Mouse (Mus musculus): Measurements from ENCODE around the gene Cilp. TPM values are rescaled to one million over a fixed set of nuclear protein-coding genes. Genes with fewer than 3 reads are reported as not detected.
"Not testable (repeated sequence)": the region's sequence is repeated elsewhere in the genome, so short reads cannot be mapped to it uniquely, and the experiment has no call there.

The Cilp gene
- total RNA-seq (2021), result 10 to 100 TPM; 20.6 to 30.0 TPM
- long read RNA-seq, experiment 1, full-length matches to known transcripts, result 3 of 10 reads
- long read RNA-seq, experiment 1, partial matches to known transcripts, result 7 of 10 reads
- long read RNA-seq, experiment 1, other reads (novel, unspliced or antisense), result 0 of 10 reads
- long read RNA-seq, experiment 2, full-length matches to known transcripts, result 5 of 24 reads
- long read RNA-seq, experiment 2, partial matches to known transcripts, result 19 of 24 reads
- long read RNA-seq, experiment 2, other reads (novel, unspliced or antisense), result 0 of 24 reads

DNA sequence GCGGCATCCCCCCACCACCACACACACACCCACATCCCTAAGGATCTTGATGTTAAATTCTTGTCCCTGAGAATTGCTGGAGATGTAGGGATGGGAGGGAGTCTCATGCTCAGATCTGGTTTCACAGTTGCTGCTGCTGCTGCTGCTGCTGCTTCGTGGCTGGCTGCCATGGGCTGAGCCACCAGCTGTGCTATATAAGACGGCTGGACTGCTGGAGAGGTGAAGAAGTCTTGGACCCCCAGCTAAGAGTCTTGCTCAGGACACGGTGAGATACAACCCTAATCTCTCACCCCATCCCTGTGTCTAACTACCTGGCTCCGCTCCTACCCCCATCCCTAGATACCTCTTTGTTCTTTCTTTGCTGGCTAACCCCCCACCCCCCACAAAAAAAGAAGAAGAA, at the start of gene Cilp:
Gene Cilp (plus strand): TSS at position 222 of the 400 bp plus-strand sequence.
- peak; percentile 27 for DNase-seq (ENCODE audit: low spot score)

DNA sequence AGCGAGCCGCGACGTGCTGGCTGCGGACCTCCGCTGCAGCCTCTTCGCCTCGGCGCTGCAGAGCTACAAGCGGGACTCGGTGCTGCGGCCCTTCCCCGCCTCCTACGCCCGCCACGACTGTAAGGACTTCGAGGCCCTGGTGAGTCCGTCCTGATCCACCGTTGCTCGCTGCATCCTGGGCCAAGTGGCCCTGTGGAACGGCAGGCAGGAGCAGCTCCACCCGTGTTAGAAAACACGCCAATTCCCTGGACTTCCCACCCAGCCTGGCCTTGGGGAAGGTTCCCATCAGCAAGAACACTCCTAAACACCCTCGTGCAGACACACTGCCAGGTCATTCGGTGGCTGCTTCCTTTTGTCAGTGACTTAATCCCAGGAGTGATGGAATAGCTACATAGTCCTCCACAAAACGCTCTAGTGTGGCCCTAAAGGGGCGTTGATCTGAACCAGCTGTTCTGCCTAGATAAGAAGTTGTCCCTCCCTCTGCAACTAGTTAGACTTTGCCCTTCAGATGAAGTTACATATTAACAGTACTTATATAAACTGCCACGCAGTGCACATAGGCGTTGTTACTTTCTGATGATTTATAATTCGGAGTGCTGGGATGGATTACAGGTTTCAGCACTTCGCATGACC, 49.4 kb upstream of the Cilp start:
- DNase-seq (ENCODE audit: low spot score), result no peak

DNA sequence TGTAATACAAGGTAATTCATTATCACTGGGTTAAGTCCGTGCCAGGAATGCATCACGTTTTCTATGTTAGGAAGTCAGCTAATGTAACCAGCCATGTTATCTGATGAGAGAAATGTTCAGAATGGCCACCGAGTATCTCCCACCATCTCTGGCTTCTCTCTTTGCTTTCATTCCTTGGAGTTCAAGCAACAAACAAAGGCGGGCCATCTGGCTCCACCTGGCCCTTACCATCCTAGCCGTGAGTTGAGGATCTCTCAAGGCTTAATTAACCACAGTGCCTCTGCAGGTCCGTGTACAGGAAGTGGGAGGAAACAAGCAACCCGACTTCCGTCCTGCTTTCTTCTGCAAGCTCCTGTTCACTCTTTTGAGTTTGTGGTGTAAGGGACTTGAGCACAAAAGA, 48.0 kb upstream of the Cilp start:
- DNase-seq (ENCODE audit: low spot score), result no peak

DNA sequence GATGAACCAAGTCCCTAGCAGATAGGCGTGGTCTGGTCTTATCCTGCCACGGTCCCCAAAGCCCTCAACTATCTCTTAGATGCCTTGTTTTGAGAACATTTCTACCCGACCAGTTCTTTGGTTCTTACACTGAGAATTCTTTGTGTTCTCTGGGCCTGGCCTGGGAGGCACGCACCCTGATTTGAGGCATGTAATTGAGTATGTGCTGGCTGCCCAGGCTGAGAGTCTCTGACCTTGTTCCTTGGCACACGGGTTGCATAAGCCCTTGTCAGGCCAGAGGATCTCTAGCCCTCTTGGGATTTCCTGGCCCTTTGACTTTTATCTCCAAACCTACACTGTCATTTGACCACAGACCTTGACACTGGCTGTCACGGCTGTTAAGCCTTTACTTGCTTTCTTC, 47.3 kb upstream of the Cilp start:
- DNase-seq (ENCODE audit: low spot score), result peak; percentile 57

DNA sequence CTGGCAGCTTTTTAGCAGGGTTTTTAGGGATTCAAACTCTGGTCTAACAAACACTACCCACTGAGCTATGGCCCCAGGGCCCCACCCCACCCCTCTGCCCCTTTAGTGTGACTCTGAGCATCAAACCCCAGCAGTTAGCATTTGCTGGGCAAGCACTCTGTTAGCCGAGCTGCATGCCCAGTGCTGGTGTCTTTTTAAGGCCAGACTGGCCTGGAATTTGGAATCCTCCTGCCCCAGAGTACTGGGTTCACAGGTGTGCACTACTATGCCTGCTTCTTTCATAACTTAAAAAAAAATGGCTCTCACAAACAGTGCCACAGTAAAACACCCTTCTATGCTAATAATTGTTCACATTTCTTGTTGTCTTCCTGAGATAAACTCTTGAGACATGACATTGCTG, 46.1 kb upstream of the Cilp start:
- DNase-seq (ENCODE audit: low spot score), result no peak

DNA sequence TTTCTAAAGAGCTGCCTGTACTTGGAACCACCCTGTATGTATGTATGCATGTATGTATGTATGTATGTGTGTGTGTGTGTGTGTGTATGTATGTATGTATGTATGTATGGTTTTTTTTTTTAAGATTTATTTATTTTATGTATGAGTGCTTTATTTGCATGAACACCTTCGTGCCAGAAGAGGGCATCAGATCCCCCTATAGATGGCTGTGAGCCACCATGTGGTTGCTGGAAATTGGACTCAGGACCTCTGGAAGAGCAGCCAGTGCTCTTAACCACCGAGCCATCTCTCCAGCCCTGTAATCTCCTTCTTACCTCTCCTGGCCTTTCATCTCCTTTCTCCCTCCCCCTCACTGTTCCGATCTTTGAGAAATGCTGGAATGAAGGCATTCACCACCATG, 44.6 kb upstream of the Cilp start:
- DNase-seq (ENCODE audit: low spot score), result not testable (repeated sequence)

DNA sequence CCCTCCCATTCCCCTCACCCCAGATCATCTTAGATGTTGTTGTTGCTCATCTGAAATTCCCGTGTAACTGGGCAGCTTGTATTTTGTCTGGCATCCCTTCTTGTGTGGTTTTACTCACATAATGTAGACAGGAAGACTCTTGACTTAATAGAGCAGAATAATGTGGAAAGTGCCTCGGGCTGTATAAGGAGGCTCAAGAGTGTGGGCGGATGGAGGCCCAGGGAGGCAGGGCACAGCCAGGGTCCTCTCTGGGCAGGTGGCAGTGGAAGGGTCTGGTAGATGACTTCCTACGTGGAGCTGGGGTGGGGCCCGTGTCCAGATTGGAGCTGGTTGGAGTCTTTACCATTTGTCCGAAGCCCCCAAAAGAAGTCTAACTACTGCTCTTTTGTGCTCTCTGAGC, 41.1 kb upstream of the Cilp start:
- DNase-seq (ENCODE audit: low spot score), result no peak

DNA sequence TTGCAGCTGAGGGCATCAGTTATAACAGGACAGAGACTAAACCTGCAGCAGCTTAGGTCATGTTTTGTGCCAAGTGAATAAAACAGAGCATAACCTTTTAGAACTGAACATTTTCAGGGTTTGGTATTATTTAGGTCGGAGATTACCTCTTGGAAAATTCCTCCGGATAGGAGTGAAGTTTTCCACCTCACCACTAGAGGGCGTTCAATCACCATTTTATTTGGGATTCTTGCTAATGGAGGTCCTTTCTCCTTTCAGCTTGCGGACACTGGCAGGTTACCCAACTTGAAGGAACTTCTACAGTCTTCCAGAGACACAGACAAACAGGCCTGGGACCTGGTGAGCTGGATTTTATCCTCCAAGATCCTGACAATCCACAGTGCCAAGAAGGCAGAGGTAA, 39.2 kb upstream of the Cilp start:
- DNase-seq (ENCODE audit: low spot score), result peak; percentile 58

DNA sequence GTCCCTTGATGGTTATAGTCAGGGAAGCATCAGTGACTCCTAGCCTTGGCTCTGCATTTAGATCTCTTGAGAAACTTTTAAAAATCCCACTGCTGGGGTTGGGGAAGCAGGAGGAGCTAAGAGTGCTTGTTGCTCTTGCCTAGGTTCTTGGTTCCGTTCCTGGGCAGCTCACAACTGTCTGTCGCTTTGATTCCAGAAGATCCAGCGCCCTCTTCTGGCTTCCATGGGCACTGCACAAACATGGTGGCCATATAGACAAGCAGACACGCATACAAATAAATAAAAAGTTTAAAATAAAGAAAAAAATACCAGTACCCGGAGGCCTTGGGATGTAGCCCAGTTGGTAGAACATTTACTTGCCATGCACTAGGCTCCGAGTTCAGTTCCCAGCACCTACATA, 34.7 kb upstream of the Cilp start:
- DNase-seq (ENCODE audit: low spot score), result no peak

DNA sequence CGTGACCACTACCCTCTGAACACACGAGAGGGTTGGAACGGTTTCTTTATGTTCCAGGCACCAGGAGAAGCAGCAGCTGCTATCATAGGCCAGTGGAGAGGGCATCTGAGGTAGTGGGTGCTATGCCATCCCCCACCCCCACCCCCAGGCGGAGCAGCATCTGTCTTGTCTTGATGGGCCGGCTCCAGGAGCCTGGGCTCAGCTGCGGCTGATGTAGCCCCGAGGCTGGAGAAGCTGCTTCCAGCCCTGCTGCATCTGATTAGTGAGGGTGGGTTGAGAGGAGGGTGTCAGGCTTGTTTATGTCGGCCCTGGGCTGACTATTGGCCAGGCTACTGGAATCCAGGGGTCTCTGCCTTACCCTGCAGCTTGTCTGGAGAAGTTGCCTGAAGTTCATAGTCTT, 33.7 kb upstream of the Cilp start:
- no peak for DNase-seq (ENCODE audit: low spot score)

DNA sequence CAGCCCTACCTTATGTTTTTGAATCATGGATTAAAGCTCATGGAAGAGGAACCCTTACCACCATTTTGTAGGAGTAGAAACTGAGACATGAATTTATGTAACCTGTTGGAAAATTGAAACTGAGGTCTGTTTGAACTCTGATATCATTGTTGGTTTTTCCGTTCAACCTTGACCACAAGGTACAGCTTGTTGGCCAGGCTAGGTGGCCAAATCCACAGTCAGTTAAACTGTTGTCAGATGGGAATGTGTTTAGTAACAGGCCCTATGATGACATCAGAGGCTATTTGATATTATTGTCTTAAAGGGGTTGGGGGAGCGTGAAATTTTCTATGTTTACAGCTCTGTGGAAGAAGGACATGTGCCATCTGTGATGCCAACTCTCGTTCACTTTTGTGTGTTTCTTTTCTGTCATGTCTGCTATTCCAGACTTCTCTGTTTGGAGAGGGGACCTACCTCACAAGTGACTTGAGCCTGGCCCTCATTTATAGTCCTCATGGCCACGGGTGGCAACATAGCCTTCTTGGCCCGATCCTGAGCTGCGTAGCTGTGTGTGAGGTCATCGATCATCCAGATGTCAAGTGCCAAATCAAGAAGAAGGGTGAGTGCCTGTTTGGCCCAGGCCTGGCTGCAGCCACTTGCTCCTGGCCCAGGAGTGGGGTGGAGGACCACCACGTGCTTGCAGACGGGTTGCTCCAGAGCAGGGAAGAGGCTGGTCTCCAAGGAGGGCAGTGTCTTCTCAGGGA, 31.6 kb upstream of the Cilp start:
- no peak for DNase-seq (ENCODE audit: low spot score)

DNA sequence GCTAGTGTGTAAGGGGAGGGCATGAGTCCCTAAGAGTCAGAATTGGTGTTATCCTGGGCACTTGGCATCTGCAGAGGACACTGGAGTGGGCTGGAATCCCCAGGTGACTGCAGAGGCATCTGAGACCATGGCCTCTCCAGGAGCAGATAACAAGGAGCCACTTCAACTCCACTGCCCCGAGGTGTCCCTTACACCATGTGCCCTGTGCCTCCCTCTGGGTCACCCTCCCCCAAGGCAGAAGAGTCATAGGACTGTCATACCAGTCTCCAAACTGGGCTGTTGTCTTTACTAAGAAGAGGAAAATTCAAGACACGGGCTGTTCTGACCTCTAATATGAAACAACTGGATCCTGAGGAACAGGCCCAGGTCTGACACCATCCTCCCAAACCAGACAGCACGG, 30.2 kb upstream of the Cilp start:
- DNase-seq (ENCODE audit: low spot score), result no peak

DNA sequence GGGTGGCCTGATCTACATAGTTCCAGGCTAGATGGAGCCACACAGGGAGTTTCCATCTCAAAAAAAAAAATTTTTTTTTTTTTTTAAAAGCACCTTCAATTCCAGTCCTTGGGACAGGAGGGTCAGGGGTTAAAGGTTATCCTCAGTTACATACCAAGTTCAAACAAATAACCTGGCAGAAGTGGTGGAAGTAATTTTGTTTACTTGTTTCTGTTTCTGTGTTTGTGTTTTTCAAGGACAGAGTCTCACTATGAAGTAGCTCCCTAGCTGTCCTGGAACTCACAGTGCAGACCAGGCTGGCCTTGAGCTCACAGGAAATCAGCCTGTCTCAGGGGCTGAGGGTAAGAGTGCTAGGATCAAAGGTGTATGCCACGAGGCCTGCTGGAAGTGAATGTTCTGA, 29.4 kb upstream of the Cilp start:
- DNase-seq (ENCODE audit: low spot score), result no peak

DNA sequence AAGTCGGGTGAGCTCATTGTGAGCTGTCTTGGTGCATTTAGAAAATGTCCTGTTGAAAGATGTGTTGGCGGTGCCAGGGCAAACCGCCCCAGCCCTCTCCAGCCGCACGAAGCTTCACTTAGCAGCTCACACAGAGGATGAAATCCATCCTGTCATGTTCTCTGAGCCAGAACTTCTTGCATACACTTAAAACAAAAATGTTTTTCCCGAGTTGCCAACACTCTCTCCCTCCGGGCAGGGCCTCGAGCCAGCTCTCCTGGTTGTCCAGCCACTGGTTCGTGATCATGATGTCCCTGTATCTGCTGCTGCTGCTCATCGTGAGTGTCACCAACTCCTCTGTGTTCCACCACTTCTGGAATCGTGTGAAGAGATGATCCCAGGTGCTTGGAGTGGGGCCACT, 27.4 kb upstream of the Cilp start:
- DNase-seq (ENCODE audit: low spot score), result no peak

DNA sequence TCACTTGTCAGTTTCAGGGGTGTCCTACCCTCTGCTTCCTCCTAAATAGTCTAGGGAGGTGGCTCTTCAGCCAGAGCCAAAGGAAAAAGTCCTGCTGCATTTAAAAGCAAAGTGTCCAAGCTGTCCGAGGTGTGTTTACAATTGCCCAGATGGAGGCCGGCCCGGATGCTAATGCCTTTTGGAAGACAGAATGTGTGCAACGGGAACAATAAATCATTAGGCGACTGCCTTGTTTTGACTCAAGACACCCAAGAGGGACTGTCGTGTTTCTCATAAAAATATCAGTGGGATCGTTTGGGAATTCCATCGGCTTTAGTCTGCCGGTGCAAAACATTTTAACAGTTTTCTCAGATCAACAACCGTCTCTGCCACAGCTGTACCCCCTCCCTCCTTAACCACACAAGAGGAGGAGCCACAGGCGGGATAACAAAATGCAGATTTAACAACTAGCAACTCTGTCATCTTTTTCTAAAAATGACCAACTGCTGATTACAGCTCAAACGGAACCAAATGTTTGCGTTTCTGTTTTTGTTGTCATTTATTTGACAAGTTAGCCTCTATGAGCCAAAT, 26.7 kb upstream of the Cilp start:
- DNase-seq (ENCODE audit: low spot score), result peak; percentile 41

DNA sequence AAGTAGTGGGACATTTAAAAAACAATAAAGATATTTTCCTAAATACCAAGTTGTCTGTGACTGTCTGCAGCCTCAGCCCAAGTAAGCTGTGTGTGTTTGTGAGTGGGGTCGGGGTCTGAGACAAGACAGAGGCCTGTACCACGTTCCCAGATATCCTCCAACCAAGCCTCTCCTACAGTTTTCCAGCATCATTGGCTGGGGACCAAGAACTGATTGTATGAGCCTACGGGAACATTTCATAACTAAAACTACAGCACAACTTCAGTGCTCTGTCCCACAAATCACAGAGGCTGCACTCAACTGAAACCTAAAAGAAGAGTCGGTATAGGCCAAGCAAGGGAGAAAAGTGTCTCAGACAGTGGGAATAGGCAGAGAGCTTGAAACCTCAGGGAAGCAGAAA, 25.8 kb upstream of the Cilp start:
- DNase-seq (ENCODE audit: low spot score), result no peak

DNA sequence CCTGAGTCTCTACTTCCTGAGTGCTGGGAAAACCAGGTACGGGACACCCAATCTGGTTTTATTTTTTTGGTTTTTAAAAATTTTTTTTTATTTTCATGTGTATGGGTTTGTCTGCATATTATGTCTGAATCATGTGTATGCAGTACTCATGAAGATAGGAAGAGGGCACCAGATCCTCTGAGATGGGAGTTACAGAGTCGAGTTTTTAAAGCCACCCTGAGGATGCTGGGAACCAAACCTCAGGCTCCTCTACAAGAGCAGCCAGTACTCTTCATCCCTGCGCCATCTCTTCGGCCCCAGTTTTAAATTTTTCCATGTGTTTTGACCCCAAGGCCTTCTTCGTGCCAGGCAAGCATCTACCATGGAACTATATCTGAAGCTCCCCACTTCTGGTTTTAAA, 25.2 kb upstream of the Cilp start:
- no peak for DNase-seq (ENCODE audit: low spot score)

DNA sequence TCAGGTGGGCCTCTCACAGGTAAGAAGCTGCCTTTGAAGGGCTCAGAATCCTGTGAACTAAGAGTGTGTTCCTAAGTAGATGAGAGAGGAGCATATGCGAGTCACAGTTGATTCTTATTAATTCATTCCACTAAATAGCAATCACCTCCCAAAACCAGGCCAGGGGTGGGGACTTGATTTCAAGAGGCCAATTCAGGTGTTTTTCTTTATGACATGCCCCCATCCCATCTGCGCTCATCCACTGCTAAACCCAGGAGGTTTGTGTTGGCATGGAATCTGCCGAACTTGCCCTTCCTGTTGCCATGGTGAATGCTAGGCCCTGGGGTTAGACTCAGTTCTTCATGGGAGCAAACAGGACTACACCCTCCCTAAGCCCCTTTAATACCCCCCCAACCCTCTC, 24.4 kb upstream of the Cilp start:
- no peak for DNase-seq (ENCODE audit: low spot score)

DNA sequence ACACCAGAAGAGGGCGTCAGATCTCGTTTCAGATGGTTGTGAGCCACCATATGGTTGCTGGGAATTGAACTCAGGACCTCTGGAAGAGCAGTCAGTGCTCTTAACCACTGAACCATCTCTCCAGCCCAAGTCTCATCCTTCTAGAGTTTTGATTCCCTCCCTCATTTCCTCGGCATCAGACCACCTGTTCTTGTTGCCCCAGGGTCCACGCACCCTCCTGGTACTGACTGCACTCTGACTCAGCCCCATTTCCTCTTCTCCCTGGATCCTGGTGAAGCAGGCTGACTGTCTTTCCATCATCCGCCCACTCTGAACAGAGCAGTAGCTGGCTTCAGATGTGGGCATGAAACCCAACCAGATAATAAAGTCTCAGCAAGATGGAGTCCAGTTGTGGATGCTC, 23.0 kb upstream of the Cilp start:
- DNase-seq (ENCODE audit: low spot score), result no peak

DNA sequence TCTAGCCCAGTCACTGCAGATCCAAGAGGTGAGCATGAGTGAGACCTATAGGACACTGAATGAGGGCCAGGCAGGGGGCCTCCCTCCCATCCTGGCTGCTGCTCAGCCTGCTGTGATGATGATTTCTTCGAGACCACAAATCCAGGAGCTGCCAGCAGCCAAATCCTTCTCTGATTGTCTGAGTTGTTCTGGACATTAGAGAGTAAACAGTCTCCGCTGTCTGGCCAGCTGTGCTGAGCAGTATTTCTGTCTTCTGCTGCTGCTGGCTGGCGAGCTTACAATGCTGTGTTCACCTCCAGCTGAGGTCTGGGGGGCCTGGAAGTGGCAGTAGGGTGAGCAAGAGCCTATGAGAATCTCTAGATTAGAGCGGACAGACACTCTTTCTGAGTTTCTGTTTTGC, 21.7 kb upstream of the Cilp start:
- no peak for DNase-seq (ENCODE audit: low spot score)

DNA sequence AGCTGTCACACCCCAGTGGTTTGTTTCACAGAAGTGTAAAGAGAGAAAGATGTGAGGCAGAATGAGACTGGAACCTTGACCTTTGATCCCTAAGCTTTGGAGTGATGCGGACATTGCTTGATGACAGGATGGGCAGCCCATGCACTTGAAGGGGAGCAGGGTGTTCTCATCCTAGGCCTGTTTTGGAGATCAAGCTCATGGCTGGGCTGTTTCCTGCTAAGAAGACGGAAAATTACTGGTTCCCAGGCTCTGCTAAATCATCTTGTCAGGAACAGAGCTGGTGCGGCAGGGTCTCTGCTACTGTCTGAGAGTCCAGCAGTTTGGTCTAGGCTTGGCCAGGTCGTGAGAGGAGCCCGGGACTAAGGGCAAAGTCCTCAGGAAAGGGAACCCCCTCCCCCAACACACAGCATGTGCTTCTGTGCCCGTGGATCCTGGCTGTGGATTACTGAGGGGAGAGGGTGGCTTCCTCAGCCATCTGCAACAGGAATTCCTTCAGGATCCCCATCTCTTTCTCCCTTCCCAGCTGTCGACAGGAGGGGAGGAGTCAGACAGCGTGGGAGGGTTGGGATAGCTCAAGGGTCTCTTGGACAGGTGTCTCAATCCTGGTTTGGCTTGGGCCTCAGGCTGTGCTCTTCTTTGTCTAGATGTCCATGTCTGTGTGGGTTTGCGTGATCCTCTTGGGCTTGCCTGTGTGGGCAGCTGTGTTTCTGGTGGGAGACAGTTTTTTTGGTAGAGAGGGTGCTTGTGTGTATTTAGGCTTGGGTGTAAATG, 20.8 kb upstream of the Cilp start:
- no peak for DNase-seq (ENCODE audit: low spot score)

All from gastrocnemius, adult 18-20 months (tissue).